Mouse (Mus musculus) heart, embryonic 14.5 days (tissue): ENCODE results near the gene Scube1. TPM values are rescaled to one million over a fixed set of nuclear protein-coding genes. Genes with fewer than 3 reads are reported as not detected.

ENCODE experiments used
- ATAC-seq: fragments of 200-750 bp; cut with Nextera tagmentation; 2 replicates; pipeline ENCODE4 v1.8.0; 2017; ENCODE audit warnings: low read depth, moderate TSS enrichment; ENCODE audit not compliant: insufficient number of reproducible peaks, insufficient read depth, low FRiP score
- H3K27ac ChIP-seq, 2 experiments: fragments of 200-500 bp in 1 of 2; fragments of 300-500 bp in 1 of 2; sonication (generic) in 1 of 2; replicated peaks in 1 of 2; 2 replicates each; pipeline ENCODE4 v1.5.1; 2012 to 2014; ENCODE audit warnings: low read depth in 2 of 2, low read length in 2 of 2, control low read depth in 1 of 2, mild to moderate bottlenecking in 1 of 2, mixed read lengths in 1 of 2; ENCODE audit not compliant: control insufficient read depth in 1 of 2, insufficient read depth in 1 of 2
- H3K27me3 ChIP-seq: fragments of 300-500 bp; sonication (generic); 2 replicates; pipeline ENCODE4 v1.6.1; 2014; ENCODE audit warnings: mild to moderate bottlenecking, low read length, control low read depth; ENCODE audit not compliant: control insufficient read depth, insufficient read depth
- H3K36me3 ChIP-seq: fragments of 300-500 bp; sonication (generic); 2 replicates; pipeline ENCODE4 v1.6.1; 2014; ENCODE audit warnings: mild to moderate bottlenecking, control low read depth, low read length, mixed read lengths; ENCODE audit not compliant: control insufficient read depth, insufficient read depth
- H3K4me1 ChIP-seq, 2 experiments: fragments of 200-500 bp in 1 of 2; fragments of 300-500 bp in 1 of 2; sonication (generic) in 1 of 2; 2 replicates each; pipeline ENCODE4 v1.6.1; 2012 to 2014; ENCODE audit warnings: low read length in 2 of 2, control low read depth in 1 of 2, mixed read lengths in 1 of 2; ENCODE audit not compliant: control insufficient read depth in 2 of 2, insufficient read depth in 2 of 2
- H3K4me2 ChIP-seq: fragments of 300-500 bp; sonication (generic); 2 replicates; pipeline ENCODE4 v1.6.1; 2014; ENCODE audit warnings: mild to moderate bottlenecking, low read length
- H3K4me3 ChIP-seq, 2 experiments: fragments of 200-500 bp in 1 of 2; fragments of 300-500 bp in 1 of 2; sonication (generic) in 1 of 2; 2 replicates each; pipeline ENCODE4 v1.5.1; 2012 to 2014; ENCODE audit warnings: low read length in 2 of 2, mild to moderate bottlenecking in 2 of 2, control low read depth in 1 of 2, low read depth in 1 of 2, moderate library complexity in 1 of 2; ENCODE audit not compliant: control insufficient read depth in 1 of 2, insufficient read depth in 1 of 2
- H3K9ac ChIP-seq: fragments of 300-500 bp; sonication (generic); 2 replicates; pipeline ENCODE4 v1.6.1; 2014; ENCODE audit warnings: mild to moderate bottlenecking, low read length
- H3K9me3 ChIP-seq: fragments of 300-500 bp; sonication (generic); 2 replicates; pipeline ENCODE4 v1.6.1; 2016; ENCODE audit warnings: low read length, control low read depth; ENCODE audit not compliant: control insufficient read depth
- WGBS: fragments of 180-500 bp; shearing (Covaris S2); extraction: QIAGEN DNeasy Blood & Tissue Kit; methylation state at CpG from one replicate; pipeline ENCODE4 v1.1.7; 2014; 5-methylcytosine and 5-hydroxymethylcytosine counted together
- polyA plus RNA-seq: library from polyadenylated mRNA; unstranded; fragments of >200 nt; fragmentation: Nextera tagmentation; extraction: Ambion mirVana; gene quantifications from 2 replicates; pipeline ENCODE4 v1.2.1, GENCODE M21; 2014

The Scube1 gene
- polyA plus RNA-seq, 1 experiment from 2014 or later: 7.4 TPM

GRCm38 (mm10) chr15:83584741-83585220 lies 140.0 kb downstream of the Scube1 start:
- H3K4me2 ChIP-seq: no peak overlapping the region
- H3K36me3 ChIP-seq: peaks cover 78% of the 10 kb centered on the region
- no peak overlapping the region for H3K27ac ChIP-seq
- no peak overlapping the region for H3K9ac ChIP-seq
- no peak overlapping the region for H3K4me3 ChIP-seq
- peaks cover 8% of the 10 kb centered on the region for H3K9me3 ChIP-seq
- H3K4me1 ChIP-seq: no peaks in the 10 kb centered on the region
- no peaks in the 10 kb centered on the region for H3K27me3 ChIP-seq
- no peak for ATAC-seq
- 93% methylated on average over 6 of the region's 6 CpGs for WGBS

GRCm38 (mm10) chr15:83583419-83584156 lies 141.2 kb downstream of the Scube1 start:
- no peak overlapping the region for H3K4me3 ChIP-seq
- peak; percentile 42; the same call in 1 of the 2 replicates for ATAC-seq
- no peaks in the 10 kb centered on the region for H3K27me3 ChIP-seq
- H3K9me3 ChIP-seq: peaks cover 8% of the 10 kb centered on the region
- no peak overlapping the region for H3K9ac ChIP-seq
- no peaks in the 10 kb centered on the region for H3K4me1 ChIP-seq
- peaks cover 89% of the 10 kb centered on the region for H3K36me3 ChIP-seq
- H3K4me2 ChIP-seq: no peak overlapping the region
- 75% methylated on average over 8 of the region's 8 CpGs for WGBS
- H3K27ac ChIP-seq: no peak overlapping the region

GRCm38 (mm10) chr15:83582931-83583330 lies 141.9 kb downstream of the Scube1 start:
- H3K27ac ChIP-seq: no peak overlapping the region
- peaks cover 89% of the 10 kb centered on the region for H3K36me3 ChIP-seq
- H3K9ac ChIP-seq: no peak overlapping the region
- no peak overlapping the region for H3K4me2 ChIP-seq
- H3K4me1 ChIP-seq: no peaks in the 10 kb centered on the region
- 85% methylated on average over 4 of the region's 4 CpGs for WGBS
- ATAC-seq: no peak
- no peaks in the 10 kb centered on the region for H3K27me3 ChIP-seq
- H3K9me3 ChIP-seq: peaks cover 8% of the 10 kb centered on the region
- H3K4me3 ChIP-seq: no peak overlapping the region

GRCm38 (mm10) chr15:83576651-83577050 lies 148.2 kb downstream of the Scube1 start:
- Histone ChIP-seq H3K4me3 (no peak overlapping the region), H3K36me3 (peaks cover 87% of the 10 kb centered on the region), H3K27me3 (no peaks in the 10 kb centered on the region), H3K27ac (no peak overlapping the region), H3K4me2 (no peak overlapping the region), H3K9ac (no peak overlapping the region), H3K9me3 (no peaks in the 10 kb centered on the region), H3K4me1 (no peaks in the 10 kb centered on the region)
- ATAC-seq: no peak
- WGBS: 86% methylated on average over 9 of the region's 9 CpGs

- H3K4me3 ChIP-seq: no peak overlapping the region
- peaks cover 81% of the 10 kb centered on the region for H3K36me3 ChIP-seq
- 93% methylated on average over 8 of the region's 8 CpGs for WGBS
- no peak overlapping the region for H3K9ac ChIP-seq
- ATAC-seq: no peak
- no peak overlapping the region for H3K27ac ChIP-seq
- H3K4me2 ChIP-seq: no peak overlapping the region
- no peaks in the 10 kb centered on the region for H3K27me3 ChIP-seq
- no peaks in the 10 kb centered on the region for H3K4me1 ChIP-seq
- H3K9me3 ChIP-seq: no peaks in the 10 kb centered on the region
Measured at GRCm38 (mm10) chr15:83575543-83575942, 149.3 kb downstream of the Scube1 start.

GRCm38 (mm10) chr15:83574731-83575351 lies 150.0 kb downstream of the Scube1 start:
- Histone ChIP-seq H3K36me3 (peaks cover 74% of the 10 kb centered on the region), H3K9me3 (no peaks in the 10 kb centered on the region), H3K4me3 (no peak overlapping the region), H3K27ac (no peak overlapping the region), H3K27me3 (no peaks in the 10 kb centered on the region), H3K9ac (no peak overlapping the region), H3K4me1 (no peaks in the 10 kb centered on the region), H3K4me2 (no peak overlapping the region)
- no peak for ATAC-seq
- 74% methylated on average over 6 of the region's 6 CpGs for WGBS

- H3K36me3 ChIP-seq: peaks cover 62% of the 10 kb centered on the region
Measured at GRCm38 (mm10) chr15:83573606-83574005, 151.2 kb downstream of the Scube1 start.

More at GRCm38 (mm10) chr15:83573606-83574005, 151.2 kb downstream of the Scube1 start:
- Histone ChIP-seq H3K9ac (no peak overlapping the region), H3K4me3 (no peak overlapping the region), H3K27ac (no peak overlapping the region), H3K4me2 (no peak overlapping the region), H3K9me3 (no peaks in the 10 kb centered on the region), H3K4me1 (no peaks in the 10 kb centered on the region), H3K27me3 (no peaks in the 10 kb centered on the region)
- no peak for ATAC-seq
- 91% methylated on average over 12 of the region's 12 CpGs for WGBS
